23 mouse cellular contexts compared by ENCODE assay signal in the genomic region with DNA sequence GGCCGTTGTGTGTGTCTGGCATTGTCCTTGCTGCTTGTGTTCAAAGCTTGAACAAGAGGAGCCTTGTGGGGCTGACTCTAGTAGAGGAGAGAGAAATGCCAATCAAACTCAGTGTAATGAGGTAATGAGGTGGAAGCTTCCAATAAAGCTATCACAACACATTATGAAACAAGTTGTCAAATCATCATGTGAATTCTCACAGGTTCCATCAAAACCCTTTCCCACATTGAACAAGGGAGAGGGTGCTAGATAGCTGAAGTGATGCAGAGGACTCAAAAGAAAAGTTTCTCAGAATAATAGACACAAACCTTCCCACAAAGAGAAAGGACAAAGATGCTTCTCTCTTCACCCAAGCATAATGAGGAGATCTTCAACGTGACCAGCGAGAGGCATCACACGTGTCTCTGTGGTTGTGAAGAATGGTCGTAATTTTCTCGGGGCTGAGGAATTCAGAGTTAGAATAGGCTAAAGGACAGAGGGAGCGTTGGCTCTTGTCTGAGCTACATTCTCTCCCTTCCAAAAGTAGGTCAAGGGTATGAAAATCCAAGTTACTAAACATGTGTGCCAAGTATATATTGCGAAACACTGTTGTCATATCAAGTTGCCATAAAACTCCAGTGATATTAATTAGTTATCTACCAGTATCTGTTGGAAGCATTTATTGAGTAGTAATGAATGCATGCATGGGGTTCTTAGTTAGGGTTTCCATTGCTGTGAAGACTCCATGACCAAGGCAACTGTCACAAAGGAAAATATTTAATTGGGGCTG. TPM values are rescaled to one million over a fixed set of nuclear protein-coding genes. Genes with fewer than 3 reads are reported as not detected.
"Had no signal": no experiment of that assay in that cellular context is flagged by ENCODE, and none has a peak within 500 bp of the region (broad histone marks: within the 10 kb centered on the region; RNA-seq: fewer than 3 reads in every experiment).

No protein-coding gene starts in this region.

- H3K4me1 ChIP-seq: midbrain, embryonic 10.5 days; midbrain, embryonic 12.5 days; neural tube, embryonic 13.5 days; neural tube, embryonic 15.5 days had no signal

- H3K4me2 ChIP-seq: lung, embryonic 14.5 days; midbrain, embryonic 12.5 days; neural tube, embryonic 13.5 days; neural tube, embryonic 15.5 days had no signal

- H3K27ac ChIP-seq: midbrain, embryonic 10.5 days; midbrain, embryonic 12.5 days; neural tube, embryonic 13.5 days; neural tube, embryonic 15.5 days had no signal

- DNase-seq: lung, adult 18-20 months; lung, embryonic 14.5 days; lung, postnatal 10 days; lung, postnatal 4 days; midbrain, embryonic 14.5 days; right cerebral cortex, postnatal 25 days; right cerebral cortex, postnatal 4 days; spleen, adult 18-20 months; thymus, adult 18-20 months; thymus, postnatal 14 days; thymus, postnatal 36 days had no signal

- ATAC-seq: midbrain, embryonic 16.5 days had no signal

- H3K36me3 ChIP-seq: midbrain, embryonic 10.5 days; midbrain, embryonic 12.5 days; neural tube, embryonic 13.5 days; neural tube, embryonic 15.5 days had no signal

- H3K4me3 ChIP-seq: midbrain, embryonic 10.5 days; midbrain, embryonic 12.5 days; myocyte; neural tube, embryonic 13.5 days; neural tube, embryonic 15.5 days had no signal

- H3K9ac ChIP-seq: lung, embryonic 14.5 days; midbrain, embryonic 12.5 days; neural tube, embryonic 13.5 days; neural tube, embryonic 15.5 days had no signal

- H3K27me3 ChIP-seq: midbrain, embryonic 12.5 days; neural tube, embryonic 13.5 days; neural tube, embryonic 15.5 days had no signal

- H3K9me3 ChIP-seq: midbrain, embryonic 10.5 days; midbrain, embryonic 12.5 days; neural tube, embryonic 13.5 days; neural tube, embryonic 15.5 days had no signal

RNA-seq across cellular contexts. Expression of gene Erv3, which starts 59.2 kb away (rescaled TPM):
- polyA plus RNA-seq: liver, embryonic 16.5 days; lung, embryonic 14.5 days; lung, embryonic 16.5 days; midbrain, embryonic 10.5 days; midbrain, embryonic 12.5 days; midbrain, embryonic 14.5 days; midbrain, embryonic 16.5 days; neural tube, embryonic 11.5 days; neural tube, embryonic 15.5 days; small intestine, adult 2 months; stomach, embryonic 14.5 days; stomach, embryonic 16.5 days had no signal
